ENCODE assay signal across 8 mouse cellular contexts in the genomic region with DNA sequence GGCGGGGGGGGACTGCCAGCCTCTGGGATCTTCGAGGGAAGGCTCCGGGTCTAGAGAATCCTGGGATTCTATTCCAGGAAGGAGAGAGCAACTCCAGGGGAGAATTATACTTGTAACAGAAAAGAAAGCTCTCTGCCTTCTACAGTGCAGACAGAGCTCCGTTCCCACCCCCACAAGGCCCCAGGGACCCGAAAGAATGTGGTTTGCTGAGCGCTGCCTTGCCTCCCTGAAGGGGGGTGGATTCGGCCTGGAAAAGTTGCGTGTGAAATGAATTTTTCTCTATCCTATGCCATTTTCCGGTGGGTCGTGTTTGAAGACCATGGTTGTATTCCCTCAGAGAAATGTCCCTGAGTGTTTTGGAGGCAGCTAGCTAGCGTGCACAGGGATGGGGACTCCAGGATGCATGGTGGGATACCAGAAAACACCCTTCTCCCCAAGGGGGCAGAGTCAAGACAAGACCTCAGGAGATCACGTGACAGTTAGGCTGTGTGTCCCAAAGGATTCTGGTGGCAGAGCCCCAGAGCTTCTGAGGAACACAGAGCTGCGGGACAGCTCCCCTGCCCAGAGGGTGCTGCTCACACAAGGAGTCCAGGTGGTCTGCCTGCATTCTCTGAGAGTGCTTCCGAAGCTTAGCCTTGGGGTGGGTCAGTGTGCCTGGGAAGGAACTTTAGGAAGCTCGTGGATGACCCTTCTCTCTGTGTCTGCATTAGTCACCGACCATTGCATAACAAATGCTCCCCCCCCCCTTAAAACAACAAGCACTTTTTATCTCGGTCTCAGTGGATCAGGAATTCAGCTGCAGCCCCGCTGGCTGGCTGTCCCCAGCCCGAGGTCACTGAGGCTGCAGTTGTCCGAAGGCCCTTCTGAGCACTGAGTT. TPM values are rescaled to one million over a fixed set of nuclear protein-coding genes. Genes with fewer than 3 reads are reported as not detected.
DNase-seq lines count a peak whose midpoint lies in the region; ATAC-seq lines count a peak whose summit lies in the region.

No protein-coding gene starts in this region.

- no peak for ATAC-seq in midbrain, embryonic 11.5 days (ENCODE audit: low FRiP score)
- ATAC-seq in forebrain, embryonic 12.5 days (ENCODE audit: low FRiP score), result no peak
- ATAC-seq in midbrain, embryonic 14.5 days (ENCODE audit: low FRiP score, low TSS enrichment), result no peak
- ATAC-seq in megakaryocyte-erythroid progenitor cell, adult 5-6 weeks (replicated peaks; ENCODE audit: low FRiP score, low TSS enrichment, poor library complexity, severe bottlenecking), result no peak

- 15% methylated on average over 20 of the region's 20 CpGs for WGBS in midbrain, embryonic 10.5 days
- WGBS in midbrain, embryonic 11.5 days, result 15% methylated on average over 19 of the region's 20 CpGs
- 21% methylated on average over 19 of the region's 20 CpGs for WGBS in forebrain, embryonic 12.5 days
- 15% methylated on average over 20 of the region's 20 CpGs for WGBS in limb, embryonic 10.5 days
- 16% methylated on average over 19 of the region's 20 CpGs for WGBS in midbrain, embryonic 14.5 days

- no peak overlapping the region for H3K9ac ChIP-seq in midbrain, embryonic 11.5 days (ENCODE audit: low read length)
- no peak overlapping the region for H3K9ac ChIP-seq in forebrain, embryonic 12.5 days
- H3K9ac ChIP-seq in midbrain, embryonic 14.5 days (replicated peaks; ENCODE audit: low read length), result no peak overlapping the region

- no peak for DNase-seq in midbrain, embryonic 10.5 days (ENCODE audit: low spot score)
- no peak for DNase-seq in midbrain, embryonic 11.5 days (ENCODE audit: low spot score, missing footprints)
- peak; percentile 77 to 81 for DNase-seq in heart, postnatal 14 days
- DNase-seq in limb, embryonic 10.5 days (ENCODE audit: low spot score), result peak; percentile 43
- peak; percentile 65 for DNase-seq in midbrain, embryonic 14.5 days
- no peak for DNase-seq in B cell, adult 2 months

- H3K4me2 ChIP-seq in midbrain, embryonic 11.5 days, result no peak overlapping the region
- peak overlapping the region; percentile 10 for H3K4me2 ChIP-seq in forebrain, embryonic 12.5 days
- H3K4me2 ChIP-seq in midbrain, embryonic 14.5 days (ENCODE audit: low read length), result no peak overlapping the region

- intact Hi-C loops in heart, postnatal 14 days (cut with DNase I), result no loop called here

- peak overlapping the region; percentile 76 for H3K27ac ChIP-seq in midbrain, embryonic 10.5 days (replicated peaks)
- H3K27ac ChIP-seq in midbrain, embryonic 11.5 days (ENCODE audit: low read depth, low read length), result no peak overlapping the region
- peak overlapping the region; percentile 70 for H3K27ac ChIP-seq in forebrain, embryonic 12.5 days
- H3K27ac ChIP-seq in limb, embryonic 10.5 days, result peak overlapping the region; percentile 84
- 0 out of 2 replicates have a peak overlapping the region, but pooled peaks have one; percentile 21 for H3K27ac ChIP-seq in midbrain, embryonic 14.5 days (replicated peaks; ENCODE audit: low read depth, low read length)

- peaks cover 60% of the 10 kb centered on the region for H3K4me1 ChIP-seq in midbrain, embryonic 10.5 days
- peaks cover 38% of the 10 kb centered on the region for H3K4me1 ChIP-seq in midbrain, embryonic 11.5 days (ENCODE audit: control insufficient read depth, insufficient read depth, low read length)
- peaks cover 50% of the 10 kb centered on the region for H3K4me1 ChIP-seq in forebrain, embryonic 12.5 days
- peaks cover 65% of the 10 kb centered on the region for H3K4me1 ChIP-seq in limb, embryonic 10.5 days
- H3K4me1 ChIP-seq in midbrain, embryonic 14.5 days (ENCODE audit: control insufficient read depth, insufficient read depth, low read length), result peaks cover 41% of the 10 kb centered on the region

- no peak overlapping the region for H3K4me3 ChIP-seq in midbrain, embryonic 10.5 days
- H3K4me3 ChIP-seq in midbrain, embryonic 11.5 days (ENCODE audit: low read depth, low read length), result no peak overlapping the region
- no peak overlapping the region for H3K4me3 ChIP-seq in forebrain, embryonic 12.5 days (replicated peaks)
- peak overlapping the region; percentile 34 for H3K4me3 ChIP-seq in limb, embryonic 10.5 days
- H3K4me3 ChIP-seq in midbrain, embryonic 14.5 days (replicated peaks; ENCODE audit: low read depth, low read length), result no peak overlapping the region

- no peaks in the 10 kb centered on the region for H3K36me3 ChIP-seq in midbrain, embryonic 10.5 days
- H3K36me3 ChIP-seq in midbrain, embryonic 11.5 days (ENCODE audit: control insufficient read depth, insufficient read depth, low read length), result no peaks in the 10 kb centered on the region
- H3K36me3 ChIP-seq in forebrain, embryonic 12.5 days (replicated peaks), result no peaks in the 10 kb centered on the region
- H3K36me3 ChIP-seq in limb, embryonic 10.5 days, result no peaks in the 10 kb centered on the region
- no peaks in the 10 kb centered on the region for H3K36me3 ChIP-seq in midbrain, embryonic 14.5 days (ENCODE audit: control insufficient read depth, insufficient read depth, low read length)

- peaks cover 38% of the 10 kb centered on the region for H3K27me3 ChIP-seq in midbrain, embryonic 10.5 days (ENCODE audit: low read depth, poor library complexity, severe bottlenecking)
- H3K27me3 ChIP-seq in midbrain, embryonic 11.5 days (ENCODE audit: control insufficient read depth, insufficient read depth, low read length), result no peaks in the 10 kb centered on the region
- H3K27me3 ChIP-seq in forebrain, embryonic 12.5 days, result 0 out of 2 replicates have a peak, but pooled peaks cover 2% of the 10 kb centered on the region
- no peaks in the 10 kb centered on the region for H3K27me3 ChIP-seq in limb, embryonic 10.5 days (ENCODE audit: low read depth, poor library complexity, severe bottlenecking)
- no peaks in the 10 kb centered on the region for H3K27me3 ChIP-seq in midbrain, embryonic 14.5 days (ENCODE audit: control insufficient read depth, insufficient read depth, low read length)

- no peaks in the 10 kb centered on the region for H3K9me3 ChIP-seq in midbrain, embryonic 10.5 days (replicated peaks)
- no peaks in the 10 kb centered on the region for H3K9me3 ChIP-seq in midbrain, embryonic 11.5 days (ENCODE audit: control insufficient read depth, low read length)
- no peaks in the 10 kb centered on the region for H3K9me3 ChIP-seq in forebrain, embryonic 12.5 days
- H3K9me3 ChIP-seq in limb, embryonic 10.5 days (replicated peaks), result no peaks in the 10 kb centered on the region
- no peaks in the 10 kb centered on the region for H3K9me3 ChIP-seq in midbrain, embryonic 14.5 days (ENCODE audit: control insufficient read depth, low read length)

RNA-seq across cellular contexts. Expression of a gene that starts 6.4 kb away (rescaled TPM):
- 0.20 and 0.34 TPM in 2 replicates for polyA plus RNA-seq in midbrain, embryonic 10.5 days (2016; fragmentation: Nextera tagmentation; extraction: Ambion mirVana)
- 0.21 and 0.74 TPM in 2 replicates for polyA plus RNA-seq in midbrain, embryonic 11.5 days (2014; fragmentation: Nextera tagmentation; extraction: Ambion mirVana)
- 0.47 and 0.67 TPM in 2 replicates for polyA plus RNA-seq in forebrain, embryonic 12.5 days (2016; fragmentation: Nextera tagmentation; extraction: Ambion mirVana)
- total RNA-seq in heart, postnatal 14 days (2021), result 1 to 10 TPM; 1.8 to 3.9 TPM
- polyA plus RNA-seq in limb, embryonic 10.5 days (2016; fragmentation: Nextera tagmentation; extraction: Ambion mirVana), result 0.55 and 0.95 TPM in 2 replicates
- polyA plus RNA-seq in midbrain, embryonic 14.5 days (2014; fragmentation: Nextera tagmentation; extraction: Ambion mirVana), result 0.46 and 1.2 TPM in 2 replicates
- total RNA-seq in megakaryocyte-erythroid progenitor cell, adult 5-6 weeks (2014; fragmentation: Nextera tagmentation), result 2.7 TPM in 1 of 2 replicates, not detected in the other
- 1.0 TPM in 1 of 2 replicates, not detected in the other for total RNA-seq in megakaryocyte-erythroid progenitor cell, adult 5-6 weeks (2017)

Comparison
In these comparisons a context has a peak if more than half of its experiments do, and no peak if none do; other contexts are left out.
1. DNase-seq: peak in heart, postnatal 14 days (2 of 2), limb, embryonic 10.5 days (single experiment) and midbrain, embryonic 14.5 days (single experiment); none in midbrain, embryonic 10.5 days (single experiment), midbrain, embryonic 11.5 days (single experiment) and B cell, adult 2 months (0 of 2).